Comparison of ENCODE assay signal across 20 mouse cellular contexts in genomic region chr13:93864066-93864740, GRCm38 (mm10).
DNase-seq lines count a peak whose midpoint lies in the region; ATAC-seq and TF ChIP-seq lines count a peak whose summit lies in the region.
"Had no signal": no experiment of that assay in that cellular context is flagged by ENCODE, and none has a peak within 500 bp of the region (broad histone marks: within the 10 kb centered on the region; RNA-seq: fewer than 3 reads in every experiment).

No protein-coding gene starts in this region.

- no peaks in the 10 kb centered on the region for H3K36me3 ChIP-seq in embryonic facial prominence, embryonic 12.5 days
- H3K36me3 ChIP-seq in embryonic facial prominence, embryonic 10.5 days (replicated peaks): no peaks in the 10 kb centered on the region
- no peaks in the 10 kb centered on the region for H3K36me3 ChIP-seq in lung, embryonic 15.5 days
- no peaks in the 10 kb centered on the region for H3K36me3 ChIP-seq in limb, embryonic 14.5 days (ENCODE audit: control insufficient read depth, insufficient read depth, low read length)
- no peaks in the 10 kb centered on the region for H3K36me3 ChIP-seq in forebrain, embryonic 16.5 days (ENCODE audit: control insufficient read depth, insufficient read depth)
- H3K36me3 ChIP-seq: hindbrain, embryonic 10.5 days; intestine, embryonic 15.5 days had no signal

- WGBS in embryonic facial prominence, embryonic 12.5 days: 59% methylated on average over 8 of the region's 8 CpGs
- WGBS in embryonic facial prominence, embryonic 10.5 days: 67% methylated on average over 8 of the region's 8 CpGs
- 39% methylated on average over 8 of the region's 8 CpGs for WGBS in lung, embryonic 15.5 days
- WGBS in limb, embryonic 14.5 days: 40% methylated on average over 8 of the region's 8 CpGs
- 67% methylated on average over 8 of the region's 8 CpGs for WGBS in forebrain, embryonic 16.5 days

- H3K4me3 ChIP-seq in embryonic facial prominence, embryonic 12.5 days: no peak overlapping the region
- H3K4me3 ChIP-seq in embryonic facial prominence, embryonic 10.5 days: no peak overlapping the region
- H3K4me3 ChIP-seq in lung, embryonic 15.5 days: no peak overlapping the region
- no peak overlapping the region for H3K4me3 ChIP-seq in limb, embryonic 14.5 days (replicated peaks; ENCODE audit: low read length)
- no peak overlapping the region for H3K4me3 ChIP-seq in forebrain, embryonic 16.5 days (replicated peaks; ENCODE audit: low read length)
- H3K4me3 ChIP-seq: hindbrain, embryonic 10.5 days; intestine, embryonic 15.5 days had no signal

- 0 out of 2 replicates have a peak overlapping the region, but pooled peaks have one; percentile 41 for H3K27ac ChIP-seq in embryonic facial prominence, embryonic 12.5 days
- H3K27ac ChIP-seq in embryonic facial prominence, embryonic 10.5 days (replicated peaks): no peak overlapping the region
- no peak overlapping the region for H3K27ac ChIP-seq in lung, embryonic 15.5 days
- H3K27ac ChIP-seq in limb, embryonic 14.5 days (replicated peaks; ENCODE audit: low read depth, low read length): no peak overlapping the region
- no peak overlapping the region for H3K27ac ChIP-seq in forebrain, embryonic 16.5 days (ENCODE audit: low read length)
- H3K27ac ChIP-seq: hindbrain, embryonic 10.5 days; intestine, embryonic 15.5 days; liver, embryonic 14.5 days had no signal

- H3K4me2 ChIP-seq in embryonic facial prominence, embryonic 12.5 days (replicated peaks): no peak overlapping the region
- H3K4me2 ChIP-seq in lung, embryonic 15.5 days: no peak overlapping the region
- H3K4me2 ChIP-seq in limb, embryonic 14.5 days (replicated peaks; ENCODE audit: low read depth, low read length, severe bottlenecking): no peak overlapping the region
- no peak overlapping the region for H3K4me2 ChIP-seq in forebrain, embryonic 16.5 days (ENCODE audit: low read length)
- H3K4me2 ChIP-seq: heart, embryonic 11.5 days; intestine, embryonic 15.5 days had no signal

- peaks cover 6% of the 10 kb centered on the region; the same call in 1 of the 2 replicates for H3K9me3 ChIP-seq in embryonic facial prominence, embryonic 12.5 days
- H3K9me3 ChIP-seq in embryonic facial prominence, embryonic 10.5 days: peaks cover 5% of the 10 kb centered on the region; the same call in 1 of the 2 replicates
- no peaks in the 10 kb centered on the region for H3K9me3 ChIP-seq in lung, embryonic 15.5 days
- H3K9me3 ChIP-seq in limb, embryonic 14.5 days (ENCODE audit: control insufficient read depth, low read length): no peaks in the 10 kb centered on the region
- H3K9me3 ChIP-seq in forebrain, embryonic 16.5 days (ENCODE audit: control insufficient read depth, low read length): no peaks in the 10 kb centered on the region
- H3K9me3 ChIP-seq: hindbrain, embryonic 10.5 days; intestine, embryonic 15.5 days had no signal

- no peak for TF ChIP-seq POLR2A in limb, embryonic 14.5 days (IDR thresholded peaks at IDR 0.05; ENCODE audit: borderline replicate concordance, extremely low read depth, insufficient read depth, insufficient read length)

- peak; percentile 15; the same call in 1 of the 2 replicates for ATAC-seq in embryonic facial prominence, embryonic 12.5 days (ENCODE audit: insufficient number of reproducible peaks, insufficient read depth, low FRiP score, low TSS enrichment)
- ATAC-seq in lung, embryonic 15.5 days (ENCODE audit: borderline replicate concordance, extremely low read depth, low FRiP score, low TSS enrichment): peak; percentile 53; the same call in 1 of the 2 replicates
- ATAC-seq in limb, embryonic 14.5 days (ENCODE audit: low FRiP score, low read depth): peak; percentile 53; the same call in 1 of the 2 replicates
- ATAC-seq in forebrain, embryonic 16.5 days: no peak
- ATAC-seq: hindbrain, embryonic 16.5 days; intestine, embryonic 15.5 days had no signal

- H3K4me1 ChIP-seq in embryonic facial prominence, embryonic 12.5 days: 0 out of 2 replicates have a peak, but pooled peaks cover 3% of the 10 kb centered on the region
- H3K4me1 ChIP-seq in embryonic facial prominence, embryonic 10.5 days: no peaks in the 10 kb centered on the region
- 0 out of 2 replicates have a peak, but pooled peaks cover 7% of the 10 kb centered on the region for H3K4me1 ChIP-seq in lung, embryonic 15.5 days
- H3K4me1 ChIP-seq in limb, embryonic 14.5 days (ENCODE audit: control insufficient read depth, insufficient read depth, low read length): peaks cover 5% of the 10 kb centered on the region; the same call in 1 of the 2 replicates
- H3K4me1 ChIP-seq in forebrain, embryonic 16.5 days (replicated peaks; ENCODE audit: control insufficient read depth, insufficient read depth, low read length): no peaks in the 10 kb centered on the region
- H3K4me1 ChIP-seq: intestine, embryonic 15.5 days had no signal

- DNase-seq in embryonic facial prominence, embryonic 10.5 days (ENCODE audit: low spot score): no peak
- DNase-seq in lung, postnatal 10 days: no peak
- peak; percentile 49 for DNase-seq in 416B (ENCODE audit: low read depth)
- DNase-seq in limb, embryonic 14.5 days (ENCODE audit: low spot score): no peak
- no peak for DNase-seq in spleen, adult 18-20 months
- DNase-seq: adrenal gland, adult 2 months; cerebellum, adult 2 months; kidney, adult 9 months; kidney, postnatal 14 days; midbrain, embryonic 14.5 days; thymus, adult 18-20 months; thymus, postnatal 36 days had no signal

- no peaks in the 10 kb centered on the region for H3K27me3 ChIP-seq in embryonic facial prominence, embryonic 12.5 days
- no peaks in the 10 kb centered on the region for H3K27me3 ChIP-seq in embryonic facial prominence, embryonic 10.5 days (replicated peaks; ENCODE audit: low read depth, poor library complexity, severe bottlenecking)
- no peaks in the 10 kb centered on the region for H3K27me3 ChIP-seq in lung, embryonic 15.5 days
- H3K27me3 ChIP-seq in limb, embryonic 14.5 days (ENCODE audit: control insufficient read depth, insufficient read depth, low read length): no peaks in the 10 kb centered on the region
- no peaks in the 10 kb centered on the region for H3K27me3 ChIP-seq in forebrain, embryonic 16.5 days (replicated peaks; ENCODE audit: control insufficient read depth, insufficient read depth, low read length)
- H3K27me3 ChIP-seq: intestine, embryonic 15.5 days had no signal

- no peak overlapping the region for H3K9ac ChIP-seq in embryonic facial prominence, embryonic 12.5 days
- no peak overlapping the region for H3K9ac ChIP-seq in lung, embryonic 15.5 days
- H3K9ac ChIP-seq in limb, embryonic 14.5 days (ENCODE audit: low read depth, low read length, severe bottlenecking): no peak overlapping the region
- H3K9ac ChIP-seq in forebrain, embryonic 16.5 days (replicated peaks; ENCODE audit: low read depth, low read length): no peak overlapping the region
- H3K9ac ChIP-seq: intestine, embryonic 15.5 days; liver, embryonic 14.5 days had no signal
